Mouse (Mus musculus): ENCODE results near the gene Icam5.

The Icam5 gene

DNA sequence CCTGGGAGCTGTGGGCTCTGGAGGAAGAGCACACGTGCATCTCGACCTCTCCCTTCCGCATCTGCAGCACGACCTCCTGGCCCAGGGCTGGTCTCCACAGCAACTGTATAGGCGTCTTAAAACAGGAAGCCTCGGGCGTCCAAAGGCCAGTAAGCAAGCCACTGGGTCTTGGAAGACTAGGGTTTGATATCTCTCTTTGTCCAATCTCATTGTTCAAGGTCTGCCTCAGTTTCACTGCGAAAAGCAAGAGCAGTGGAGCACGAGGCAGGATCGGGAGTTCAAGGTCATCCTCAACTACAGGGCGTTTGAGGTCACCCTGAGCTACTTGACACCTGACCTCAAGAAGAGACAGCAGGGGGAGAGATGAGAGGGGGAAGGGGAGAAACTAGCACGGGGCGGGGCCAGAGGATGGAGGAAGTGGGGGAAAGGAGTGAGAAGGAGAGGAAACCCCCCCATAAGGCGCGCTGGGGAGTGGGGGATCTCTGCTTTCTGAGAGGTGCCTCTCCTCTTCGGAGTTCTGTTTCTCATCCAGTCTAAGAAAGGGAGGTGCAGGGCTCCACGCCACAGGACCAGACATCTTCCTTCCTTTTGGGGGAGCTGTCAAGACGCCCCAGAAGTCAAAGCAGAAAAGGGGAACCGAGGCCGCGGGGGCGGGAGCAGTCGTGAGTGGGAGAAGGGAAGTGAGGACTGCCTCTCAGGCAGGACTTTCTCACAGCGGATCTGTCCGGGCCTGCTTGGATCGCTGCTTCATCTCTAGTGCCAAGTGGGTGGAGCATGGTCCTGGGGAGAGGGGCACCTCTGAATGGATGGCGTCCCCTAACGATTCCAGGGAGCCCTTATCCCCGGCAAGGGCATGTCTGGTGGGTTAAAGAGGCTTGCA lies 16.9 kb upstream of the Icam5 start:
- peak; percentile 62 to 77 for DNase-seq (ENCODE audit: low spot score in 2 of 2)

DNA sequence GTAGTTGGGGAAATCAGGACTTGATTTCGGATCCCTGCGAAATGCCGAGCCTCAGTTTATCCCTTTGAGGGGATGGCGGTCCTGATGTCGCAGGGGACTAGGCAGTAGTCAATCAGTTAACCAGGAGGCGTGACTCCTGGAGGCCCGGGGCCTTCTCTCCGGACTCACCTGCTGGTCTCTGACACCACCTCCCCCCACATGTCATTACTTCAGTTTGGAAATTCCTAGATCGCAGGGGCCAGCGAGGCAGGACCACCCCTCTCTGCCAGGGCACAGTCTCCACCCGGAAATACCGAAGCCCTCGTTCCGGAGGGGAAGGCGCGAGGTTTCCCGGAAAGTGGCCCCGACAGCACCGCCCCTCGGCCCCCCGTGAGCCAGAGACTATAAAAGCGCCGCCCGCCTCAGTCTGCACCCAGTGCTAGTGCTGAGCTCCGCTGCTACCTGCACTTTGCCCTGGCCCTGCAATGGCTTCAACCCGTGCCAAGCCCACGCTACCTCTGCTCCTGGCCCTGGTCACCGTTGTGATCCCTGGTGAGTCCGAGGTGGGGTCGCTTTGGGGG lies 16.2 kb upstream of the Icam5 start, which contains the start of gene Icam1:
TSS of gene Icam1 (plus strand) at position 415 of the 560 bp plus-strand sequence.
- peak; percentile 75 to 80 for DNase-seq (ENCODE audit: low spot score in 2 of 2)

DNA sequence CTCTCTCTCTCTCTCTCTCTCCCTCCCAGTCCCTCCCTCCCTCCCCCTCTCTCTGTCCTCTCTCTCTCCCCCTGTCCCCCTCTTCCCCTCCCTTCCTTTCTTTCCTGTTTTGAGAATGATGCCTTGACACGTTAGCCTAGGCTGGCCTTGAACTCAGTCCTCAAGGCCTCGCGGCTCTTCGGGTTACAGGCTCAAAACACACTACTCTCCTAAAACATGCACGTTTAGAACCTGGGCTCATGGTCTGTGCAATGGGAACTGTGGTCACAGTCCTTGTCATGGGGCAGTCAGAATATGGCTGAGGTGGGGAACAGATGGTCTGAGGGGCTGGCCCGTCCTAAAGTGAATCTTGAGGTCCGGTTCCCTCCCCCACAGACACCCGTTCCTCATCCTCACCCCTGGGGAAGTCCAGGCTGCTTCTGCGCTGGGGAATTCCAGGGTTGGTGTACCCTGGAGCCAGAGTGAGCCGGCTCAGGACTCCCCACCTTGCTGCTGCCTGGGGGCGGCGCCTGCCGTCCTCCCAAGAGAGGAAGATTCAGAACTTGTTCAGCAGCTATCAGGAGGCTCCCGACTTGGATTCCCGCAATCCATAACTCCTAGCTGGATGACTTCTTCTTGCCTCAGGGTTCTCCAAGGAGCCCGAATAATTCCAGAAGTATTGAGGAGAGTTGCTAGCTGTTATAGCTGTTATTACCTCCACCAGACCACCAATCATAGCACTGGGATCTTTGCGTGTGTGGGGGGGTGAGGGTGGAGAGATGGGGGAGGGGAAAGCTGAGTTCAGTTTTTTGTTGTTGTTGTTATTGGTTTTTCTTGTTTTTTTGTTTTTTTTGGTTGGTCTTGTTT lies 15.3 kb upstream of the Icam5 start:
- DNase-seq (ENCODE audit: low spot score in 2 of 2) = no peak

DNA sequence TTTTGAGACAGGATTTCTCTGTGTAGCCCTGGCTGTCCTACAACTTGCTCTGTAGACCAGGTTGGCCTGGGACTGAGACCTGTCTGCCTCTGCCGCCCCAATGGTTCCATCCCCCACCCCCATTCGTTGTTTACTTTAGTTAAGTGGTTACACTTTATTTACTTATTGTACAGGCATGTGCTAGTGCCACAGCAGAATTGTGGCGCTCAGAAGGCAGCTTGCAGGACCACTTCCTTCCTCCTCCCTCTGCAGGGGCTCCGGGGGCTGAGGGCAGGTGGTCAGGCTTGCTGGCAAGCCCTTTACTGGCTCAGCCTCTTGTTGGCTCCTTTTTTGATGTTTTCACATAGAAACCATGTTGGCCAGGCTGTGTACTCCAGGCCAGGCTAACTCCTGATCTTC lies 14.7 kb upstream of the Icam5 start:
- no peak for DNase-seq (ENCODE audit: low spot score in 2 of 2)

DNA sequence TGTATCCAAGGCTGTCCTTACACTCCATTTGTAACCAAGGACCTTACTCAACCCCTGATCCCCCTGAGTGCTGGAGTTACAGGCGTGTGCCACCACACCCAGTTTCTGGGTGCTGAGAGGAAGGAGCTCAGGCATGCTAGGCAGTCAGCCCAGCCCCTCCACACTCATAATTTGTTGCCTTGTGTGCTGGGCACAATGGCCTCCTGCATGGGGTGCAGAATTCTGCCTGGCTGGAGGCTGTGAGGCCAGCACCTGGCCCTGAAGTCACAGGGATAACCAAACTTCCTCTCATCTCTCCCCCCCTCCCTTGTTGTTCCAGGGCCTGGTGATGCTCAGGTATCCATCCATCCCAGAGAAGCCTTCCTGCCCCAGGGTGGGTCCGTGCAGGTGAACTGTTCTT lies 13.3 kb upstream of the Icam5 start:
- no peak for DNase-seq (ENCODE audit: low spot score in 2 of 2)

DNA sequence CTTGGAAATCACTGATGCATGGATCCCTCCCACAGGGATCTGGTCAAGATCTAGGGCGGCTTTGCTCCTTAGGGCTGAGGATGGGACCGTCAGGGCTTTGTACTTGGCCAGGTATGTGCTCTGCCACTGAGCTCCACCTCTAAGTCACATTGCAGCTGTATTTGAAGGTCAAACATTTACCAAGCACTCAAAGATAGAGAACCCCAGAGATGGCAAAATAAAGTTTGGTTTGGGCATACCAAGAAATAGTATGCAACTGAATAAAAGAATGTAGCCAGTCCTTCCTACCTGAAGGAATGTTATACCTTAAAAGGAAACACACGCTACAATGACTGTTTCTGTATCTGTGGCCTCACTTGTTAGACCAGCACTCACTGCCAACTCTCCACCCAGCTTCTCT lies 10.5 kb upstream of the Icam5 start:
- no peak for DNase-seq (ENCODE audit: low spot score in 2 of 2)

DNA sequence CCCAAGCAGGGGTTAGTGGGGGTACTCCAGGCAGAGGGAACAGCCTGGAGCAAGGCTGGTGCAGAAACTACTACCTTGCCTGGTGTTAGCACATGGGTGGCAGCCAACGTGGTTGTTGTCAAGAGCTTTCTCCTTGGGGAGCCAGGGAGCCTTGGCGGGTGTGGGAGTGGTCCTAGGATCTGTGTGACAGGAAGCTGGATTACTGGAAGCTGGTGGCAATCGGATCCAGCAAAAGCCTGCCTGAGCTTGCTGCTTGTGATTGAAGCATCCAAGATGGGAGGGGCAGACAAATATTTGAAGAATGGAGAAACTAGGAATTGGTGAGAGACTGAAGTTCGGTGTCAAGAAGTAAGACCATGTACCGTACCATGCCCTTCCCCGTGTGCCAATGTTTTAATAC lies 9.6 kb upstream of the Icam5 start:
- no peak for DNase-seq (ENCODE audit: low spot score in 2 of 2)

DNA sequence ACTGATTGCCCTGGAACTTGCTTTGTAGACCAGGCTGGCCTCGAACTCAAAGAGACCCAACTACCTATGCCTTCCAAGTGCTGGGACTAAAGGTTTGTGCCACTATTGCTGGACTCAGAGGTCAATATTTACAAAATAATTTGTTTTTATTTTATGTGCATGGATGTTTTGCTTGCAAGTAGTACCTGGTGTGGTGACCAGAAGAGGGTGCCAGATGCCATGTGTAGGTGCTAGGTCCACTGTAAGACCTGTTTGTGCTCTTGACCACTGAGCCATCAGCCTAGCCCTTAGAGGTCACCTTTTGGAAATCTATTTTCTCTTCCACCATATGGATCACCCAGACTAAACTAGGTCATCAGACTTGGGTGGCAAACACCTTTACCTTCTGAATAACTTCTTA lies 9.1 kb upstream of the Icam5 start:
- DNase-seq (ENCODE audit: low spot score in 2 of 2) = no peak

DNA sequence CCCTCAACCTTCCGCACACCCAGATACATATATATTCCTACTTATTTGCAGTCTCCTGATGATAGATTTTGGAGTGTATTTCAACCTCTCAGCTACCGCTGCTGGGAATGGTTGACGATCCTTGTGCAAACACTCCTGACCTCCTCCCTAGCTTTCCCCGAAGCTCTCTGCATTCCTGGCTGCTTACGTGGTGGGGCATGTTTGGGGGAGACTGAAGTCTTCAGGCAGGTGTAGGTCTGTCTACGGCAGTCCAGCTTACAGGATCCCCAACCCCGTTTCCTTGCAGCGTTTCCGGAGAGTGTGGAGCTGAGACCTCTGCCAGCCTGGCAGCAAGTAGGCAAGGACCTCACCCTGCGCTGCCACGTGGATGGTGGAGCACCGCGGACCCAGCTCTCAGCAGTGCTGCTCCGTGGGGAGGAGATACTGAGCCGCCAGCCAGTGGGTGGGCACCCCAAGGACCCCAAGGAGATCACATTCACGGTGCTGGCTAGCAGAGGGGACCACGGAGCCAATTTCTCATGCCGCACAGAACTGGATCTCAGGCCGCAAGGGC lies 6.5 kb upstream of the Icam5 start:
- DNase-seq (ENCODE audit: low spot score in 2 of 2) = no peak

DNA sequence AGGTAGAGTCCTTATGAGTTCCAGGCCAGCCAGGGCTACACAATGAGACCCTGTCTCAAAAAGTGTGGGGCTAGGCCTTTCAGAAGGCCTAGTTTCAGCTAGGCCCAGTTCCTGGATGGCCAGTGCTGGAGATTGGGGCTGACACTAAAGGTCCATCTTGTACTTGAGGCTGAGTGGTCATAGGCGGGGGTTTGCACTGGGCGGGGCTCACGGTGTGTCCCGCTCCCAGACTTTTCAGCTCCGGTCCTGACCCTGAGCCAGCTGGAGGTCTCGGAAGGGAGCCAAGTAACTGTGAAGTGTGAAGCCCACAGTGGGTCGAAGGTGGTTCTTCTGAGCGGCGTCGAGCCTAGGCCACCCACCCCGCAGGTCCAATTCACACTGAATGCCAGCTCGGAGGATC lies 5.0 kb upstream of the Icam5 start:
- no peak for DNase-seq (ENCODE audit: low spot score in 2 of 2)

DNA sequence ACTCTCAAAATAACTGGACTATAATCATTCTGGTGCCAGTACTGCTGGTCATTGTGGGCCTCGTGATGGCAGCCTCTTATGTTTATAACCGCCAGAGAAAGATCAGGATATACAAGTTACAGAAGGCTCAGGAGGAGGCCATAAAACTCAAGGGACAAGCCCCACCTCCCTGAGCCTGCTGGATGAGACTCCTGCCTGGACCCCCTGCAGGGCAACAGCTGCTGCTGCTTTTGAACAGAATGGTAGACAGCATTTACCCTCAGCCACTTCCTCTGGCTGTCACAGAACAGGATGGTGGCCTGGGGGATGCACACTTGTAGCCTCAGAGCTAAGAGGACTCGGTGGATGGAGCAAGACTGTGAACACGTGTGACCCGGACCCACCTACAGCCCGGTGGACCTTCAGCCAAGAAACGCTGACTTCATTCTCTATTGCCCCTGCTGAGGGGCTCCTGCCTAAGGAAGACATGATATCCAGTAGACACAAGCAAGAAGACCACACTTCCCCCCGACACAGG lies 4.0 kb upstream of the Icam5 start:
- DNase-seq (ENCODE audit: low spot score in 2 of 2) = no peak

DNA sequence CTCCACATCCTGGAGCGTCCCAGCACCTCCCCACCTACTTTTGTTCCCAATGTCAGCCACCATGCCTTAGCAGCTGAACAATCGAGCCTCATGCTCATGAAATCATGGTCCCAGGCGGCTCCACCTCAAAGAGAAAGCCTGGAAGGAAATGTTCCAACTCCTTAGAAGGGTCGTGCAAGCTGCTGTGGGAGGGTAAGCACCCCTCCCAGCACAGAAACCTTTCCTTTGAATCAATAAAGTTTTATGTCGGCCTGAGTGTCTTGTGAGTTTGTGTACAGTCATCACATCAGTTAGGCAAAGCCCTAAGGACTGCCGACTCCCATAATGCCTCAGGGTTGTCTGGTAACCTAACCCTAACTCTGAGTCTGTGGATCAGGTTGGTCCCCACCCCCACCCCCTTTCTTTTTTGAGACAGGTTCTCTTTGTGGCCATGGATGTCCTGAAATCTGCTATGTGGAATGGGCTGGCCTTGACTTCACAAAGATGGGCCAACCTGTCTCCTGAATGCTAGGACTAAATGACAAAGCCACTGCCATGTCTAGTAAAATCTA lies 3.2 kb upstream of the Icam5 start:
- DNase-seq (ENCODE audit: low spot score in 2 of 2) = no peak

DNA sequence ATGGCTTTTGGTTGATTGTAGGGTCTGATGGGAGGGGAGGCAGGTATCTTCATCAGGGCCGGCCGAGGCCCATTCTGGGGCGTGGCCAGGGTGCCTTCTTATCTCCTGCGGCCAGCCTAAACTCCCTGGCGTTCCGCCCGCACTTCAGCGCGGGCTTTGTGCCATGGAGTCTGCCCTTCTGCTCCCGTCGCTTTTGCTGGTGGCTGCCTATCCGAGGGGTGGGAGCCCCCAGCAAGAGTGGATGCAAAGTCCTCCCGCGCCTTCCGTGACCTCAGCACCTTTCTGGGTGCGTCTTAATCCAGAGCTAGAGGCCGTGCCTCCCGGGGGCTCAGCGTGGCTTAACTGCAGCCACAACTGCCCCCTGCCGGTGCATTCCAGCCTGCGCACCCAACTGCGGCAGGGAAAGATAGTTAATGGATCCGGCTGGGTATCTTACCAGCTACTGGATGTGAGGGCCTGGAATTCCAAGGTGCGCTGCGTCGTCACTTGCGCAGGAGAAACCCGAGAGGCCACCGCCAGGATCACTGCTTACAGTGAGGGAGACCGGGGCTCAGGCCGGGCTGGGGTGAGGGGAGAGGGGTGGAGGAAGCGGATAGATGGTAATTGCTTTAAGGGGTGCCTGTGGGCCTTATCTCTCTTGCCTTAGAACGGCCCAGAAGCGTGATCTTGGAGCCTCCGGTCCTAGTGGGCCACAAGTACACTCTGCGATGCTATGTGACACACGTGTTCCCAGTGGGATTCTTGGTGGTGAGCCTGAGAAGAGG lies 2.4 kb upstream of the Icam5 start, which contains the start of gene Icam4:
TSS of gene Icam4 (plus strand) at position 83 of the 764 bp plus-strand sequence.
- peak; percentile 78 to 84 for DNase-seq (ENCODE audit: low spot score in 2 of 2)

DNA sequence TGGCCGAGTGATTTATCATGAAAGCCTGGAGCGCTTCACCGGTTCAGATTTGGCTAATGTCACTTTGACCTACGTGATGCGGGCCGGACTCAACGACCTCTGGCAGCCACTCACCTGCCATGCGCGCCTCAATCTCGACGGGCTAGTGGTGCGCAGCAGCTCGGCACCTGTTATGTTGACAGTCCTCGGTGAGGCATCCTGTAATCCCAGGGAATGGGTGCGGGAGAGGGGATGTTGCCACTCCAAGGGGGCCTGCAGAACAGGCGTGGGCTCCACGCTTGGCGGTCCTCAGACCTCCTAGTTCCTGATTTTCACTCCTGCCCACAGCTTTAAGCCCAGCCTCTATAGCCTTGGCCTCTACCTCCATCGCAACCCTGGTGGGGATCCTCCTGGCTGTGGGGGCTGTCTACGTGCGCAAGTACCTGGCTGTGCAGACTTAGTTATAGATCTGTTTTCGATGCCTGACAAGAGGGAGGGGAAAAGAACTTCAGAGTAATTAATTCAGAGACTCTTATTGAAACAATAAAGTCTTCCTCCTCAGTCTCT lies 1.7 kb upstream of the Icam5 start:
- DNase-seq (ENCODE audit: low spot score in 2 of 2) = no peak

DNA sequence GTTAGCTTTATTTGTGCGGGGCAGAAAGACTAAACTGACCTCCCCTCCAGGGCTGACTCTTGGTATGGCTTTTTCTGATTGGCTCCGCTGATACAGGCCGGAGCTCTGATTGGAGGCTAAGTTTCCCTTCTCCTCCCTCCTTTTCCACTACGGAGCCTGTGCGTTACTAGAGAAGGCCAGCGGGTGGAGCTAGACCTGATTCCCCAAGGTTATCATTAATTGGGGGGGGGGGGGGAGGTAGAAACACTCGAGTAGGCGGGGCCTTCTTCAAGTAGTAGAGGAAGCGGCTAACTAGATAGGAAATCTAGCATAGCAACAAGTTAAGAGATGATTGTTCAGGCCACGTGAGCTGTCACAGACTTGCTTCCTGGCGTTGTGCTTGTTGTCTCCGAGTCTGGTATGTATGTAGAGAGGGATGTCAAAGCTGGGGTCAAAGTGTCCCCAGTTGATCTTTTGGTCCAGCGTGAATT lies 1.1 kb upstream of the Icam5 start:
- DNase-seq (ENCODE audit: low spot score in 2 of 2) = peak; percentile 80 to 90

DNA sequence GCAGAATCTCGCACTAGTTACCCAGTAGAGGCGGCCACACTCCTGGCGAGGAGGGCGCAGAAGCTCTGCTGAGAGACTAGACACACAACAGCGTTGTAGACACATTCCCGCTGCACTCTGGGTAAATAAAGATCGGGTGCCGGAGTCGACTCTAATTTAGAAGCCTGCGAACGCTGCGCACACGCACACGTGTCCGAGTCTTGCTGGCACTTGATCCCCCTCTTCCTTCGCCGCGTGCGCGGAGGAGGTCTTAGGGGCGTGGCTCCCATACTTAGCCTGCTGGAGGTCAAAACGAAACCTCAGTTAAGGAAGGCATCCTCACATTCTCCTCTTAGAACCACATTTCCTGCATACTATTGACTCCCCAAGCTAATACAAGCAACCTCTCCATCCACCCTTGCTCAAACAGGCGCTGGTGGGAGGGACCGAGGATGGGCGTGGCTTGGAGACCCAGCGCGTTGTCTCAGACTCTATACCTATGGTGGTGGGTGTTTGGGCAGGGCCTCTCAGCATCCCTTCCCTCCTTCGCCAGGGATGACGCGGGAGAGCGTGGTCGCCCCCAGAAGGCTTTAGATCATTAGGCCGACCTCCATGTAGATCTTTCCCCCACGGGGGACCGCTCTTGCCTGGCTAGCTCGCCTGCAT lies 500 bp upstream of the Icam5 start:
- DNase-seq (ENCODE audit: low spot score in 2 of 2) = peak in 1 of 2 experiments; percentile 61

DNA sequence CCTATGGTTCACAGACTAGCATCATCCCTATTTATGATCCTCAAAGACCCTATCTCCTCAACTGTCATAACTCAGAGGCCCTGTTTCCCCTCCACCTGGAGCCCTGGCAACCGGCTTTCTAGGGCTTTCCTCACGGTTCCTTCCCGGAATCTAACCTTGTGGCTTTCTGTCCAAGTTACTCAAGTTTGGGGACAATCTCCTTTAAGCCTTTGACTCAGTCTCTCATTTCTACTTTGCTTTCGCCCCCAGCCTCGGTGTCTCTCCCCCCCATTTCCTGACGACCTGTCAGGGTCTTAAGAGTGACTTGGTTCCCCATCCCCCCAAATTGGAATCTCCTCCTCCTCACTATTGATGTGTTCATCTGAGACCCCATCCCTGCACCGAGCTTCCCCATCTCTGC lies 618 bp downstream of the Icam5 start:
- DNase-seq (ENCODE audit: low spot score in 2 of 2) = no peak

DNA sequence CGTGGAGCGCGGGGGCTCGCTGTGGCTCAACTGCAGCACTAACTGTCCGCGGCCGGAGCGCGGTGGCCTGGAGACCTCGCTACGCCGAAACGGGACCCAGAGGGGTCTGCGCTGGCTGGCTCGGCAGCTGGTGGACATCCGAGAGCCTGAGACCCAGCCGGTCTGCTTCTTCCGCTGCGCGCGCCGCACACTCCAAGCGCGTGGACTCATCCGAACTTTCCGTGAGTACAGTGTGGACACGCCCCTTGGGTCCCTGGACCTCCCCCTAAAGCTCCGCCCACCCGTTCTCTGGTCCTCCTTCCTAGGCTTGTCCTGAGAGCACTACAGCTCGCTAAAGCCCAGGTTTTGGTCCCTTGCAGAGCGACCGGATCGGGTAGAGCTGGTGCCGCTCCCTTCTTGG lies 1.3 kb downstream of the Icam5 start:
- DNase-seq (ENCODE audit: low spot score in 2 of 2) = peak; percentile 74 to 88

DNA sequence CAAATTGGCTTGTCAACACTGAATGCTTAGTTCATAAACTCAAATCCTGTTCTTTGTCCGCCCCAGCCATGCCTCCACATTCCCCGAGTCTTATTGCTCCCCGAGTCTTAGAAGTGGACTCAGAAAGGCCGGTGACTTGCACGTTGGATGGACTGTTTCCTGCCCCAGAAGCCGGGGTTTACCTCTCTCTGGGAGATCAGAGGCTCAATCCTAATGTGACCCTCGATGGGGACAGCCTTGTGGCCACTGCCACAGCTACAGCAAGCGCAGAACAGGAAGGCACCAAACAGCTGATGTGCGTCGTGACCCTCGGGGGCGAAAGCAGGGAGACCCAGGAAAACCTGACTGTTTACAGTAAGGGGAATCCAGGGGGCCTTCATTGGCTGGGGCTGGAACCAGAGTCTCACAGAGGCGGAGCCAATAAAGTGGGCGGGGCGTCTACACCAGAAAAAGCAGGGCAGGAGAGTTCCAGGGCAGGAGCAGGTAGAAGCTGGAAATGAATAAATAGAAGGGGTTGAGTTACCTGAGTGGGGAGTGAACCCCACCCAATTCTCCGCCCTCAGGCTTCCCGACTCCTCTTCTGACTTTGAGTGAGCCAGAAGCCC lies 2.7 kb downstream of the Icam5 start:
- no peak for DNase-seq (ENCODE audit: low spot score in 2 of 2)

All from urinary bladder, postnatal 4 days (tissue).